Mouse (Mus musculus): ENCODE data around the gene Them5.

DNA sequence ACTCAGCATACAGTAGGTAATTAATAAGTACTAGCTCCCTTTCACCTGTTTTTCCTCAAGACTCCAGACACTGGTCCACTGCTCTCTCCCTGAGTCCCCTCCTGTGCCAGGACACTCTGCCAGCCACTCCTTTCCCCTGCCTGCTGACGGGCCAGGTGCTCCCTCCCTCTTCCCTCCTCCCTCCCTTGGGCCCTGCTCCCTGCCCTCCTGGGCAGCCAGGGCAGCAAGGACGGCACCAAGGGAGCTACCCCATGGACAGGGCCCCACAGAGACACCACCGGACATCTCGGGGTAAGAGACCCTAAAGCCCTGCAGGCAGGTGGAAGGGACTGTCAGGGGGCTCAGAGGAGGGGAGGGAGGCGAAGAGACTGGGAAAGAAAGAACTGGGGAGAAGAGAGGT is 30.7 kb downstream of the Them5 start, which contains the start of gene Rorc:
- TF ChIP-seq CTCF (IDR thresholded peaks at IDR 0.05; ENCODE audit: low read depth), result no peak
- TF ChIP-seq EP300 (IDR thresholded peaks at IDR 0.05; ENCODE audit: low read depth), result no peak

Data from liver, embryonic 14.5 days (tissue).